Mouse (Mus musculus) bone marrow macrophage, adult 2 months (primary cell): ENCODE results near the gene Gm28372.

Source experiments
- CTCF ChIP-seq: IDR thresholded peaks from 2 replicates; pipeline ENCODE4 v1.5.1; 2012; ENCODE audit warnings: low read depth, mild to moderate bottlenecking, low read length, moderate library complexity
- POLR2A ChIP-seq: IDR thresholded peaks from 2 replicates; pipeline ENCODE4 v1.6.1; 2012; ENCODE audit warnings: mild to moderate bottlenecking, low read depth, low read length, borderline replicate concordance

DNA sequence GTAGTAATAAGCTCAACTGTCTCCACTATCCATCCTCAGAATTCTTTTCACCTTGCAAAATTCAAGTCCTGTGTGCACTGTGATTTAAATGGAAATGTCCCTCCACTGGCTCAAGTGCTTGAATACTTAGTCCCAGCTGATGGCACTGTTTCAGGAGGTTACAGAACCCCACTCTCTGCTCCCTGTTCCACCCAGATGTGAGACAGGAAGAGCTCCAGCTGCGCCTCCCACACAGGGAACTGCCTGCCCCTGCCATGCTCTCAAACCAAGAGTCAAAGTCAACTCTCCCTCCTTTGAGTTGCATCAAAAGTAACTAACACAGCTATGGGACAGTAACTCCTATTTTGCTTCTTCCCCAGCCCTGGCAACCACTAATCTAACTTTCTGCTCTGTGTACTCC is 18.8 kb upstream of the Gm28372 start:
- TF ChIP-seq CTCF: no peak
- TF ChIP-seq POLR2A: no peak
